Mouse (Mus musculus) hindbrain, embryonic 15.5 days (tissue): ENCODE measurements around the gene Tnik. TPM values are rescaled to one million over a fixed set of nuclear protein-coding genes. Genes with fewer than 3 reads are reported as not detected.

Experiments
- ATAC-seq: fragments of 200-750 bp; cut with Nextera tagmentation; 2 replicates; pipeline ENCODE4 v1.8.0; 2017; ENCODE audit warnings: low read depth, moderate number of reproducible peaks, moderate TSS enrichment; ENCODE audit not compliant: low FRiP score
- H3K27ac ChIP-seq: fragments of 300-500 bp; sonication (generic); replicated peaks from 2 replicates; pipeline ENCODE4 v1.5.1; 2015; ENCODE audit warnings: mild to moderate bottlenecking, inconsistent platforms
- H3K27me3 ChIP-seq: fragments of 300-500 bp; sonication (generic); 2 replicates; pipeline ENCODE4 v1.6.1; 2015; ENCODE audit warnings: control low read depth, inconsistent platforms
- H3K36me3 ChIP-seq: fragments of 300-500 bp; sonication (generic); 2 replicates; pipeline ENCODE4 v1.6.1; 2015; ENCODE audit warnings: control low read depth, inconsistent platforms
- H3K4me1 ChIP-seq: fragments of 300-500 bp; sonication (generic); replicated peaks from 2 replicates; pipeline ENCODE4 v1.6.1; 2015; ENCODE audit warnings: control low read depth, inconsistent platforms
- H3K4me2 ChIP-seq: fragments of 300-500 bp; sonication (generic); 2 replicates; pipeline ENCODE4 v1.6.1; 2015; ENCODE audit warnings: moderate library complexity, mild to moderate bottlenecking, inconsistent platforms
- H3K4me3 ChIP-seq: fragments of 300-500 bp; sonication (generic); 2 replicates; pipeline ENCODE4 v1.5.1; 2015; ENCODE audit warnings: mild to moderate bottlenecking, inconsistent platforms
- H3K9ac ChIP-seq: fragments of 300-500 bp; sonication (generic); 2 replicates; pipeline ENCODE4 v1.6.1; 2015; ENCODE audit warnings: inconsistent platforms
- H3K9me3 ChIP-seq: fragments of 300-500 bp; sonication (generic); 2 replicates; pipeline ENCODE4 v1.6.1; 2016; ENCODE audit warnings: control low read depth, inconsistent platforms
- WGBS: fragments of 180-500 bp; shearing (Covaris S2); methylation state at CpG from one replicate; pipeline ENCODE4 v1.1.7; 2015; 5-methylcytosine and 5-hydroxymethylcytosine counted together
- polyA plus RNA-seq: library from polyadenylated mRNA; unstranded; fragments of >200 nt; fragmentation: Nextera tagmentation; extraction: Ambion mirVana; gene quantifications from 2 replicates; pipeline ENCODE4 v1.2.1, GENCODE M21; 2015

The Tnik gene
- polyA plus RNA-seq, 1 experiment from 2014 or later, result 66.1 TPM

GRCm38 (mm10) chr3:28267211-28267610 lies 4.2 kb downstream of the Tnik start:
- H3K27ac ChIP-seq, result no peak overlapping the region

GRCm38 (mm10) chr3:28269716-28270115 lies 6.7 kb downstream of the Tnik start:
- H3K4me2 ChIP-seq, result no peak overlapping the region
- no peaks in the 10 kb centered on the region for H3K36me3 ChIP-seq
- ATAC-seq, result no peak
- H3K9me3 ChIP-seq, result no peaks in the 10 kb centered on the region
- 44% methylated on average over 2 of the region's 2 CpGs for WGBS
- peaks cover 63% of the 10 kb centered on the region for H3K4me1 ChIP-seq
- no peak overlapping the region for H3K4me3 ChIP-seq
- H3K9ac ChIP-seq, result no peak overlapping the region
- no peak overlapping the region for H3K27ac ChIP-seq
- H3K27me3 ChIP-seq, result no peaks in the 10 kb centered on the region

More at GRCm38 (mm10) chr3:28267211-28267610, 4.2 kb downstream of the Tnik start:
- 65% methylated on average over 7 of the region's 7 CpGs for WGBS
- ATAC-seq, result no peak
- Histone ChIP-seq H3K9ac (no peak overlapping the region), H3K36me3 (no peaks in the 10 kb centered on the region), H3K4me2 (peak overlapping the region; percentile 73), H3K4me1 (peaks cover 63% of the 10 kb centered on the region), H3K9me3 (no peaks in the 10 kb centered on the region), H3K27me3 (no peaks in the 10 kb centered on the region), H3K4me3 (no peak overlapping the region)

GRCm38 (mm10) chr3:28271884-28272283 lies 8.9 kb downstream of the Tnik start:
- ATAC-seq, result no peak
- Histone ChIP-seq H3K9ac (no peak overlapping the region), H3K4me1 (peaks cover 49% of the 10 kb centered on the region), H3K9me3 (no peaks in the 10 kb centered on the region), H3K4me3 (no peak overlapping the region), H3K27ac (no peak overlapping the region), H3K4me2 (no peak overlapping the region), H3K36me3 (no peaks in the 10 kb centered on the region), H3K27me3 (no peaks in the 10 kb centered on the region)

- no peak overlapping the region for H3K4me3 ChIP-seq
- ATAC-seq, result no peak
- H3K4me2 ChIP-seq, result no peak overlapping the region
- H3K36me3 ChIP-seq, result no peaks in the 10 kb centered on the region
- WGBS, result 89% methylated on average over 4 of the region's 4 CpGs
- no peaks in the 10 kb centered on the region for H3K27me3 ChIP-seq
- H3K4me1 ChIP-seq, result peaks cover 22% of the 10 kb centered on the region
- no peak overlapping the region for H3K27ac ChIP-seq
- no peak overlapping the region for H3K9ac ChIP-seq
- H3K9me3 ChIP-seq, result no peaks in the 10 kb centered on the region
These were observed 11.7 kb downstream of the Tnik start for GRCm38 (mm10) chr3:28274763-28275162.

GRCm38 (mm10) chr3:28289693-28290092 lies 26.7 kb downstream of the Tnik start:
- no peak overlapping the region for H3K4me2 ChIP-seq
- no peaks in the 10 kb centered on the region; the same call in 1 of the 2 replicates for H3K4me1 ChIP-seq
- H3K27ac ChIP-seq, result no peak overlapping the region
- WGBS, result 76% methylated on average over 1 of the region's 1 CpGs
- H3K4me3 ChIP-seq, result no peak overlapping the region
- no peak for ATAC-seq
- H3K9ac ChIP-seq, result no peak overlapping the region
- H3K9me3 ChIP-seq, result no peaks in the 10 kb centered on the region
- no peaks in the 10 kb centered on the region for H3K27me3 ChIP-seq
- H3K36me3 ChIP-seq, result no peaks in the 10 kb centered on the region

- no peak overlapping the region for H3K4me3 ChIP-seq
- H3K27ac ChIP-seq, result no peak overlapping the region
- H3K27me3 ChIP-seq, result no peaks in the 10 kb centered on the region
- H3K9ac ChIP-seq, result no peak overlapping the region
- no peaks in the 10 kb centered on the region for H3K36me3 ChIP-seq
- no peak for ATAC-seq
- H3K4me1 ChIP-seq, result no peaks in the 10 kb centered on the region; the same call in 1 of the 2 replicates
- no peaks in the 10 kb centered on the region for H3K9me3 ChIP-seq
- 88% methylated on average over 4 of the region's 4 CpGs for WGBS
- H3K4me2 ChIP-seq, result no peak overlapping the region
These were observed 38.4 kb downstream of the Tnik start for GRCm38 (mm10) chr3:28301378-28301777.

- no peak overlapping the region for H3K27ac ChIP-seq
- no peak overlapping the region for H3K4me2 ChIP-seq
- H3K36me3 ChIP-seq, result no peaks in the 10 kb centered on the region
- no peaks in the 10 kb centered on the region for H3K27me3 ChIP-seq
- H3K4me3 ChIP-seq, result no peak overlapping the region
- no peaks in the 10 kb centered on the region for H3K9me3 ChIP-seq
- WGBS, result 86% methylated on average over 5 of the region's 5 CpGs
- no peak overlapping the region for H3K9ac ChIP-seq
- H3K4me1 ChIP-seq, result no peaks in the 10 kb centered on the region
- ATAC-seq, result no peak
These were observed 40.9 kb downstream of the Tnik start for GRCm38 (mm10) chr3:28303915-28304314.

GRCm38 (mm10) chr3:28306852-28307251 lies 43.8 kb downstream of the Tnik start:
- H3K4me2 ChIP-seq, result no peak overlapping the region
- no peak overlapping the region for H3K4me3 ChIP-seq
- H3K9ac ChIP-seq, result no peak overlapping the region
- no peak for ATAC-seq
- H3K4me1 ChIP-seq, result no peaks in the 10 kb centered on the region
- no peak overlapping the region for H3K27ac ChIP-seq
- H3K9me3 ChIP-seq, result no peaks in the 10 kb centered on the region
- H3K36me3 ChIP-seq, result no peaks in the 10 kb centered on the region
- H3K27me3 ChIP-seq, result no peaks in the 10 kb centered on the region
- 90% methylated on average over 3 of the region's 3 CpGs for WGBS

GRCm38 (mm10) chr3:28314438-28314837 lies 51.4 kb downstream of the Tnik start:
- no peaks in the 10 kb centered on the region for H3K9me3 ChIP-seq
- ATAC-seq, result no peak
- H3K27ac ChIP-seq, result no peak overlapping the region
- no peak overlapping the region for H3K4me2 ChIP-seq
- H3K36me3 ChIP-seq, result no peaks in the 10 kb centered on the region
- no peaks in the 10 kb centered on the region for H3K27me3 ChIP-seq
- no peak overlapping the region for H3K4me3 ChIP-seq
- peaks cover 5% of the 10 kb centered on the region; the same call in 1 of the 2 replicates for H3K4me1 ChIP-seq
- WGBS, result 88% methylated on average over 2 of the region's 2 CpGs
- no peak overlapping the region for H3K9ac ChIP-seq

GRCm38 (mm10) chr3:28317339-28317738 lies 54.3 kb downstream of the Tnik start:
- Histone ChIP-seq H3K4me2 (no peak overlapping the region), H3K36me3 (no peaks in the 10 kb centered on the region), H3K27ac (no peak overlapping the region), H3K4me3 (no peak overlapping the region), H3K4me1 (peaks cover 16% of the 10 kb centered on the region), H3K27me3 (no peaks in the 10 kb centered on the region), H3K9me3 (no peaks in the 10 kb centered on the region), H3K9ac (no peak overlapping the region)
- ATAC-seq, result no peak
- WGBS, result 86% methylated on average over 1 of the region's 1 CpGs

GRCm38 (mm10) chr3:28321635-28322034 lies 58.6 kb downstream of the Tnik start:
- no peak for ATAC-seq
- Histone ChIP-seq H3K4me3 (no peak overlapping the region), H3K27me3 (no peaks in the 10 kb centered on the region), H3K9ac (no peak overlapping the region), H3K4me1 (peaks cover 21% of the 10 kb centered on the region), H3K9me3 (no peaks in the 10 kb centered on the region), H3K27ac (no peak overlapping the region), H3K4me2 (no peak overlapping the region), H3K36me3 (no peaks in the 10 kb centered on the region)
- WGBS, result 92% methylated on average over 8 of the region's 8 CpGs

GRCm38 (mm10) chr3:28325613-28326233 lies 62.7 kb downstream of the Tnik start:
- 72% methylated on average over 8 of the region's 8 CpGs for WGBS
- Histone ChIP-seq H3K4me1 (0 out of 2 replicates have a peak, but pooled peaks cover 14% of the 10 kb centered on the region), H3K36me3 (no peaks in the 10 kb centered on the region), H3K4me2 (no peak overlapping the region), H3K9ac (no peak overlapping the region), H3K9me3 (no peaks in the 10 kb centered on the region), H3K27ac (no peak overlapping the region), H3K27me3 (no peaks in the 10 kb centered on the region), H3K4me3 (no peak overlapping the region)
- ATAC-seq, result no peak

GRCm38 (mm10) chr3:28332316-28332715 lies 69.3 kb downstream of the Tnik start:
- peaks cover 39% of the 10 kb centered on the region for H3K4me1 ChIP-seq
- no peak overlapping the region for H3K27ac ChIP-seq
- WGBS, result 32% methylated on average over 5 of the region's 5 CpGs
- H3K9ac ChIP-seq, result no peak overlapping the region
- no peak overlapping the region for H3K4me3 ChIP-seq
- no peaks in the 10 kb centered on the region for H3K9me3 ChIP-seq
- H3K27me3 ChIP-seq, result no peaks in the 10 kb centered on the region
- H3K36me3 ChIP-seq, result no peaks in the 10 kb centered on the region
- no peak for ATAC-seq
- no peak overlapping the region for H3K4me2 ChIP-seq
